Mouse (Mus musculus): ENCODE measurements at regions not wholly inside any gene's neighbourhood (a gene's known extent, or its start where the extent isn't known, plus 50 kb on each side); places are given as distances from the start of the nearest gene placed in this dataset.
A peak's percentile ranks its signal among the peaks of the same experiment; 100 is the strongest.

DNA sequence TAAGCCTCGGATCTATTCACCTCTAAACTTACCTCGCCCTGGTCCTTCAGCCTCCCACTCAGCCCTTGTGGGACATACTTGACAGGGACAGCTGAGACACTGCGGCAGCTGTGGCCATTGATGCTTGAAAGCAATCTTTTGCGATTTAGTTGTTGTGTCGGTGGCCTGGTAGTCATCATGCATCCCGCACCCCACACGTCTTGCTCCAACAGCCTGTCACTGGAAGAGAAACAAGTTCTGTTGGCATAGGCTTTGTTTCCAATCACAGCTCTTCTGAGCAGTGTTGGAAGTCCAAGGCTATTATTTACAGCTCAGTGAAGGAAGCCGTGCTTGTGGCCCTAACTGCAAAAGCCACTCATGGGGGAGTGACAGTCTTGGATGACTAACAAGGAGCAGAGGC, 480.2 kb upstream of the Castor2 start:
- DNase-seq (ENCODE audit: low spot score), result no peak
- no peak overlapping the region for H3K27ac ChIP-seq (replicated peaks; ENCODE audit: low read depth, low read length)
- H3K4me3 ChIP-seq (ENCODE audit: low read depth, low read length), result no peak overlapping the region
- no peak for ATAC-seq (replicated peaks; ENCODE audit: insufficient number of reproducible peaks, low FRiP score, low TSS enrichment, low read depth)
- H3K27me3 ChIP-seq (ENCODE audit: control insufficient read depth, insufficient read depth, low read length), result no peaks in the 10 kb centered on the region
- no peak overlapping the region for H3K9ac ChIP-seq (replicated peaks; ENCODE audit: low read length)
- no peaks in the 10 kb centered on the region for H3K4me1 ChIP-seq (ENCODE audit: control insufficient read depth, insufficient read depth, low read length)
- WGBS, result 84% methylated on average over 8 of the region's 8 CpGs
- no peak overlapping the region for H3K4me2 ChIP-seq (ENCODE audit: low read depth, low read length)
- H3K9me3 ChIP-seq (replicated peaks; ENCODE audit: control insufficient read depth, low read length), result no peaks in the 10 kb centered on the region
- no peaks in the 10 kb centered on the region for H3K36me3 ChIP-seq (replicated peaks; ENCODE audit: control insufficient read depth, insufficient read depth, low read depth, low read length)

DNA sequence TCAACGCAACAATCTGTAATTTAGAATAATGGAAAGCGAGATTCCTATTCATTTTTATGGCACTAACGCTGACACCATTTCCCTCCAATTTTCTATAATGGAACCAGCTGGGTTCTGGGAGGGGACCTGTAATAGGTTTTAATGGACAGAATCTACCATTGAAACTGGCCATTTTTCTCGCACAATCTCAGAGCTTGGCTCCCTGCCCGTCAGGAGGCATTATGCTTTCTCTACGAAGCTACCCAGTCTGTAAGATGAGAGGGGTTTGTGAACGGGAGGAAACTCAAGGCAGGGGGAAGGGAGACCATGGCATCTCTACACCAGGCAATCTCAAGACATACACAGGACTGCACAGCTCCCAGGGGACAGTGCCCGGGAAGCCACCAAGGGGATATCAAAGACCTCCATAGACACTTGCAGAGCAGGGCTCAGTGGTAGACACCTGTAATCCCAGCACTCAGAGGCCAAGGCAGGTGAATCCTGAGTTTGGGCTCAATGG, 498.2 kb upstream of the Castor2 start:
- H3K4me3 ChIP-seq (ENCODE audit: low read depth, low read length), result no peak overlapping the region
- H3K9me3 ChIP-seq (replicated peaks; ENCODE audit: control insufficient read depth, low read length), result no peaks in the 10 kb centered on the region
- H3K27ac ChIP-seq (replicated peaks; ENCODE audit: low read depth, low read length), result no peak overlapping the region
- WGBS, result 64% methylated on average over 8 of the region's 8 CpGs
- ATAC-seq (replicated peaks; ENCODE audit: insufficient number of reproducible peaks, low FRiP score, low TSS enrichment, low read depth) (no peak), DNase-seq (ENCODE audit: low spot score) (no peak)
- H3K4me1 ChIP-seq (ENCODE audit: control insufficient read depth, insufficient read depth, low read length), result no peaks in the 10 kb centered on the region
- H3K9ac ChIP-seq (replicated peaks; ENCODE audit: low read length), result no peak overlapping the region
- H3K27me3 ChIP-seq (ENCODE audit: control insufficient read depth, insufficient read depth, low read length), result no peaks in the 10 kb centered on the region
- no peaks in the 10 kb centered on the region for H3K36me3 ChIP-seq (replicated peaks; ENCODE audit: control insufficient read depth, insufficient read depth, low read depth, low read length)
- no peak overlapping the region for H3K4me2 ChIP-seq (ENCODE audit: low read depth, low read length)

DNA sequence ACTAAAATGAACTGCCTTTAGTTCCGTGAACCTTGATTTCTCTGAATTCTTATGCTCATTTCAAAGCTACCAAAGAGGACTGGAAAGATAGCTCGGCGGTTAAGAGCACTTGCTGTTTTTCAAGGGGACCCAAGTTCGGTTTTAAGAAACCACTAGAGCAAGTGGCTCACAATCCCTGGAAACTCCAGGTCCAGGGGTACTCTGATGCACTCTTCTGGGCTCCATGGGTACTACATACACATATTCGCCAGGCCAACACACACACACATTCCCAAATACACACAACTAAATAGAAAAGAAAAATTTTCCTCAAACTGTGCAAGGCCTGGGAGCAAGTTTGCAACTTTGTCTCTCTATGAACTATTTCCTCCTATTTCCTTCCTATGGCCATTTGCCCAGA, 498.9 kb upstream of the Castor2 start:
- no peaks in the 10 kb centered on the region for H3K9me3 ChIP-seq (replicated peaks; ENCODE audit: control insufficient read depth, low read length)
- WGBS, result 53% methylated on average over 5 of the region's 5 CpGs
- no peak for ATAC-seq (replicated peaks; ENCODE audit: insufficient number of reproducible peaks, low FRiP score, low TSS enrichment, low read depth)
- DNase-seq (ENCODE audit: low spot score), result peak; percentile 36
- H3K4me2 ChIP-seq (ENCODE audit: low read depth, low read length), result no peak overlapping the region
- H3K4me3 ChIP-seq (ENCODE audit: low read depth, low read length), result no peak overlapping the region
- no peaks in the 10 kb centered on the region for H3K27me3 ChIP-seq (ENCODE audit: control insufficient read depth, insufficient read depth, low read length)
- H3K27ac ChIP-seq (replicated peaks; ENCODE audit: low read depth, low read length), result no peak overlapping the region
- H3K9ac ChIP-seq (replicated peaks; ENCODE audit: low read length), result no peak overlapping the region
- no peaks in the 10 kb centered on the region for H3K36me3 ChIP-seq (replicated peaks; ENCODE audit: control insufficient read depth, insufficient read depth, low read depth, low read length)
- H3K4me1 ChIP-seq (ENCODE audit: control insufficient read depth, insufficient read depth, low read length), result no peaks in the 10 kb centered on the region

DNA sequence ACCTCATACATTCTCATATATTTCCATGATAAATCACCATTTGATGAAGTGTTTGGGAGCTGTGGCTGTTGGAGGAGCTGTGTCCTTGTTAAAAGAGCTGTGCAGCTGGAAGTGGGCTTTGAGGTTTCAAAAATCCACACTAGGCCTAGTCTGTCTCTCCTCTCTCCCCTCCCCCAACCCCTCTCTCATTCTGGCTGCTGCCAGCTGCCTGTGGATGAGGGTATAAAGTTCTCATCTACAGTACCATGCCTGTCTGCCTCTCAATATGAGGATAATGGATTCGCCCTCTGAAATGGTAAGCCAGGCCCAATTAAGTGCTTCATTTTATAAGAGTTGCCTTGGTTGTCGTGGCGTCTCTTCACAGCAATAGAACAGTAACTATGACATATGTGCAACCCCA, 501.4 kb upstream of the Castor2 start:
- no peaks in the 10 kb centered on the region for H3K9me3 ChIP-seq (replicated peaks; ENCODE audit: control insufficient read depth, low read length)
- no peak overlapping the region for H3K9ac ChIP-seq (replicated peaks; ENCODE audit: low read length)
- 86% methylated on average over 3 of the region's 3 CpGs for WGBS
- H3K27me3 ChIP-seq (ENCODE audit: control insufficient read depth, insufficient read depth, low read length), result no peaks in the 10 kb centered on the region
- DNase-seq (ENCODE audit: low spot score) (no peak), ATAC-seq (replicated peaks; ENCODE audit: insufficient number of reproducible peaks, low FRiP score, low TSS enrichment, low read depth) (no peak)
- H3K4me1 ChIP-seq (ENCODE audit: control insufficient read depth, insufficient read depth, low read length), result no peaks in the 10 kb centered on the region
- H3K27ac ChIP-seq (replicated peaks; ENCODE audit: low read depth, low read length), result no peak overlapping the region
- H3K4me3 ChIP-seq (ENCODE audit: low read depth, low read length), result no peak overlapping the region
- no peak overlapping the region for H3K4me2 ChIP-seq (ENCODE audit: low read depth, low read length)
- H3K36me3 ChIP-seq (replicated peaks; ENCODE audit: control insufficient read depth, insufficient read depth, low read depth, low read length), result no peaks in the 10 kb centered on the region

- H3K4me3 ChIP-seq (ENCODE audit: low read depth, low read length), result no peak overlapping the region
- DNase-seq (ENCODE audit: low spot score) (no peak), ATAC-seq (replicated peaks; ENCODE audit: insufficient number of reproducible peaks, low FRiP score, low TSS enrichment, low read depth) (no peak)
- H3K27me3 ChIP-seq (ENCODE audit: control insufficient read depth, insufficient read depth, low read length), result no peaks in the 10 kb centered on the region
- H3K9ac ChIP-seq (replicated peaks; ENCODE audit: low read length), result no peak overlapping the region
- H3K9me3 ChIP-seq (replicated peaks; ENCODE audit: control insufficient read depth, low read length), result no peaks in the 10 kb centered on the region
- no peak overlapping the region for H3K4me2 ChIP-seq (ENCODE audit: low read depth, low read length)
- no peak overlapping the region for H3K27ac ChIP-seq (replicated peaks; ENCODE audit: low read depth, low read length)
- H3K4me1 ChIP-seq (ENCODE audit: control insufficient read depth, insufficient read depth, low read length), result no peaks in the 10 kb centered on the region
- no peaks in the 10 kb centered on the region for H3K36me3 ChIP-seq (replicated peaks; ENCODE audit: control insufficient read depth, insufficient read depth, low read depth, low read length)
Observed at GRCm38 (mm10) chr5:133586492-133586891, 513.0 kb upstream of the Castor2 start.

GRCm38 (mm10) chr5:133585181-133585580, 514.3 kb upstream of the Castor2 start:
- Histone ChIP-seq H3K4me3 (ENCODE audit: low read depth, low read length) (no peak overlapping the region), H3K9ac (replicated peaks; ENCODE audit: low read length) (no peak overlapping the region), H3K4me2 (ENCODE audit: low read depth, low read length) (no peak overlapping the region), H3K36me3 (replicated peaks; ENCODE audit: control insufficient read depth, insufficient read depth, low read depth, low read length) (no peaks in the 10 kb centered on the region), H3K9me3 (replicated peaks; ENCODE audit: control insufficient read depth, low read length) (no peaks in the 10 kb centered on the region), H3K27ac (replicated peaks; ENCODE audit: low read depth, low read length) (no peak overlapping the region), H3K27me3 (ENCODE audit: control insufficient read depth, insufficient read depth, low read length) (no peaks in the 10 kb centered on the region), H3K4me1 (ENCODE audit: control insufficient read depth, insufficient read depth, low read length) (no peaks in the 10 kb centered on the region)
- ATAC-seq (replicated peaks; ENCODE audit: insufficient number of reproducible peaks, low FRiP score, low TSS enrichment, low read depth) (no peak), DNase-seq (ENCODE audit: low spot score) (peak; percentile 74)
- WGBS, result 20% methylated on average over 3 of the region's 3 CpGs

- DNase-seq (ENCODE audit: low spot score) (no peak), ATAC-seq (replicated peaks; ENCODE audit: insufficient number of reproducible peaks, low FRiP score, low TSS enrichment, low read depth) (no peak)
- H3K27ac ChIP-seq (replicated peaks; ENCODE audit: low read depth, low read length), result no peak overlapping the region
- no peaks in the 10 kb centered on the region for H3K36me3 ChIP-seq (replicated peaks; ENCODE audit: control insufficient read depth, insufficient read depth, low read depth, low read length)
- H3K9me3 ChIP-seq (replicated peaks; ENCODE audit: control insufficient read depth, low read length), result no peaks in the 10 kb centered on the region
- no peaks in the 10 kb centered on the region for H3K4me1 ChIP-seq (ENCODE audit: control insufficient read depth, insufficient read depth, low read length)
- no peak overlapping the region for H3K4me2 ChIP-seq (ENCODE audit: low read depth, low read length)
- no peak overlapping the region for H3K9ac ChIP-seq (replicated peaks; ENCODE audit: low read length)
- 70% methylated on average over 6 of the region's 6 CpGs for WGBS
- H3K4me3 ChIP-seq (ENCODE audit: low read depth, low read length), result no peak overlapping the region
- no peaks in the 10 kb centered on the region for H3K27me3 ChIP-seq (ENCODE audit: control insufficient read depth, insufficient read depth, low read length)
Observed at GRCm38 (mm10) chr5:133576595-133576994, 522.9 kb upstream of the Castor2 start.

GRCm38 (mm10) chr5:133569096-133569495, 530.4 kb upstream of the Castor2 start:
- WGBS, result 75% methylated on average over 2 of the region's 2 CpGs
- Histone ChIP-seq H3K36me3 (replicated peaks; ENCODE audit: control insufficient read depth, insufficient read depth, low read depth, low read length) (no peaks in the 10 kb centered on the region), H3K27ac (replicated peaks; ENCODE audit: low read depth, low read length) (no peak overlapping the region), H3K27me3 (ENCODE audit: control insufficient read depth, insufficient read depth, low read length) (no peaks in the 10 kb centered on the region), H3K4me2 (ENCODE audit: low read depth, low read length) (no peak overlapping the region), H3K9ac (replicated peaks; ENCODE audit: low read length) (no peak overlapping the region), H3K9me3 (replicated peaks; ENCODE audit: control insufficient read depth, low read length) (no peaks in the 10 kb centered on the region), H3K4me3 (ENCODE audit: low read depth, low read length) (no peak overlapping the region), H3K4me1 (ENCODE audit: control insufficient read depth, insufficient read depth, low read length) (no peaks in the 10 kb centered on the region)
- DNase-seq (ENCODE audit: low spot score) (peak; percentile 70), ATAC-seq (replicated peaks; ENCODE audit: insufficient number of reproducible peaks, low FRiP score, low TSS enrichment, low read depth) (no peak)
